Mouse (Mus musculus) cerebellum, postnatal 36 days (tissue): Measurements from ENCODE around the gene Slc25a21.

Experiments used
- DNase-seq, 2 experiments: peaks; one replicate each; pipeline ENCODE4 v3.0.0; 2021 to 2022; ENCODE audit warnings: mixed read lengths in 2 of 2

Gene Slc25a21

DNA sequence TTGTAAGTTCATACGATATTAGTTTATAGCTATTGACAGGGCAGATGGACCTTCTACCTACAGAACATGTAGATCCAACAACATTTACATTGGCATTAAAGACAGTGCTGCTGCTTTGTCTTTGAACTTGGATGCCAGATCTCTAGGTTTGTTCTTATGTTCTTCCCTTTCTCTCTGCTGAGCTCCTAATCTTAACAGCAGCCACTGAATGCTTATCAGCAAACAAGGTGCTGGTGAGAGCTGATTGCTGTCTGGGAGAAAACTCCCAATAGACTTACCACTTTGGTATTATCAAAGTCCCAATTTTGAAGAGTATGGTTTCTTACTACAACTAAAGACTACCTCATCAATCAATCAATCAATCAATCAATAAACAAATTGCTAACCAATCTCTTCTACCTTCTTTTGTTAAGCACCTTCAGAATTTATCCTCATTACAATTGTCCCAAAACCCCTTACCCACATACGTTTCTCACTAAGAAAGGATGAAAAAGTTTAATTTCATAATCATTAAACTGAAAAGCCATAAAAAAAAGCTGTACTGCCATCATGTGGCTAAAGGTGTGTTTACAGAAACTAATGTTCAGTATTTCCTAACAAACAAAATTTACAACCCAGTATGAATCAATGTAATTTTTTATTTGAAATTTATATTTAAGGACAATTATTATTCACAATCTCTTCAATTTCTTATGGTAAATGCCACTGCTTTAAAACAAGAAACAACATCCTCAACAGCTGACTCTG is 12.7 kb downstream of the Slc25a21 start:
- DNase-seq, result no peak

- no peak for DNase-seq
These were observed 17.6 kb downstream of the Slc25a21 start for GRCm38 (mm10) chr12:57179465-57180188.

DNA sequence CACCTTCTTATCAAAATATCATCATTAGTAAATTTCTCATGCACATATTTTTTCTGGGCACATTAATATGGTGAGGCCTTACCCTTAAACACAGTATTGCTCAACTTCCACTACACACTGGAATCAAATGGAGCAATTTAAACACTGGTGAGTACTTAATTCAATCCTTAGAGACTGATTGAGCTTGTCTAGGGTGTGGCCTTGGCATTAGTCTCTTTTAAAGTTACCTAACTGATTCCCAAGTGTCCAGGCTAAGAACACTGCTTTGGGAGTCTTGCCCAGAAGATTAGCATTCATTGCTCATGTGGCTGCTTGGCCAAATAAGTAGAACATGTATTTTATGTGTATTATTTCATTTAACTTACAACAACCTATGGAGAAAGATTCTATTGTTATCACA is 18.5 kb downstream of the Slc25a21 start:
- no peak for DNase-seq

DNA sequence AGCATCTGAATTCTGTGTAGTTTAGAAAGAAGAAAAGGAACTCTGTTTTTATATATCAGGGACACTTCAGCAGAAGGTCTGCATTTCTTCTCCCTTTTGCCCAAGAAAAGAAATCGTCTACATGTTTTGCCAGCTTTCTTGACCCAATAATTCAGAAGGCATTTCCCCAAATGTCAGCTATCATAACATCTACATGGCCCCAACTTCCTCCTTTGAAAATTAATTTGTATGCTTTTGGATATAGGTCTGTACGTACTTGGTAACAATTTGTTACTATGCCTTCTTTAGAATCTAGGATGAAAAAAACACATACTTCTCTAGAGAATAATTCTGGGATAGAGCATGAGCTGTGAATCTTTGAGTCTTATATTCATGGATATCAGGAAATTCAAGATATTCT is 34.0 kb downstream of the Slc25a21 start:
- DNase-seq, result no peak

- no peak for DNase-seq
These were observed 34.4 kb downstream of the Slc25a21 start for GRCm38 (mm10) chr12:57162840-57163239.

DNA sequence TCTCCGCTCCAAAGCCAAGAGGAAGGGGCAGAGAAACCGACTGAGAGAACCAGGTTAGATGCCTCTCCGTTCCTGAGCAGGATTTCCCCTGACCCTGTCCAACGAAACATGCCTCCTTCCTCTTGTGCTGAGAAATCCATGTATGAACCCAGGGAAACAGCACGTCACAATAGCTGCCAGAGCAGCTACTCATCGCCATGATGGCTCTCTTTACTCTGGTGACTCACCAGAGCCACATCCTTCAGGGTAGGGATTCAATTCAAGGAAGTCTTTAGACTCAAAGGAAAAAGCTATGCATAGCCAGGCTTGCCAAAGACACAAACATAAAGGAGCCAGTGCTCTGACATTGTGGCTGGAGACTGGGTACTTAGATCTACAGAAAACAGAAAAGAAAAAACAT is 37.4 kb downstream of the Slc25a21 start:
- DNase-seq, result no peak

- DNase-seq, result no peak
These were observed 39.0 kb downstream of the Slc25a21 start for GRCm38 (mm10) chr12:57158266-57158665.

- no peak for DNase-seq
These were observed 58.3 kb downstream of the Slc25a21 start for GRCm38 (mm10) chr12:57138937-57139336.

DNA sequence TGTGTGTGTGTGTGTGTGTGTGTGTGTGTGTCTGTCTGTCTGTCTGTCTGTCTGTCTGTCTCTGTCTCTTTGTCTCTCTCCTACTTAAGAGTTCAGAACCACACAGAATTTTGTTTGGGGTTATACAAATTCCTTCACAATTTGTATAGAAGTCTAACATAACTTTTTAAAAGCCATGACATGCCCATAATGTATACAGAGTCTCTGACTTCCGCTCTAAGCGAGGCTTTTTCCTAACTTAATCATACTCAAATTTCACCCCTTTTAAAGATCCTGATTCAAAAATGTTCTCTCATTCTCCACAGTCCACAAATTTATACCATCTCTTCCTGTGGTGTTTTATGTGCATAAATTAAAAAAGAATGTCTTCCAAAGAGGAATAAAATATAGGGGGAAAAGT is 59.5 kb downstream of the Slc25a21 start:
- no peak for DNase-seq

DNA sequence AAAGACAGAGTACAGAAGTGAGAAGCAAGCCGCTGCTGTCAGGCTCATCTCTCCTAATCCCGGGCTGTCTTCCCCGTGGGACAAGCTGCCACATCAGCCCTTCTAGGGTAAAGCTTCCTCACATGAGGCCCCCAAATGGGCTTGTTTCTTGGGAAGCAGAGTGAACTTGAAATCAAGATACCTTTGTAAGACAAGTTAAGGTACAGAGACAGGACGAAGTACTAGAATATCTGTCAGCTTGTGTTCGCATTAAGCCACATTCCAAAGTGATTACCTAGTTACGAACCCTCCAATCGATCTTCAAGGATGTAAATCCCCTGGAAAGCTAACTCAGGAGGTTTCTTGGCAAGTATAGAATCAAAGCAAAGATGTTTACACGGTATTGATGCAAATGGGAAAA is 78.7 kb downstream of the Slc25a21 start:
- no peak for DNase-seq

GRCm38 (mm10) chr12:57115516-57115915 is 81.8 kb downstream of the Slc25a21 start:
- DNase-seq, result no peak

- DNase-seq, result no peak
These were observed 87.9 kb downstream of the Slc25a21 start for GRCm38 (mm10) chr12:57109363-57109762.

GRCm38 (mm10) chr12:57102322-57102721 is 95.0 kb downstream of the Slc25a21 start:
- DNase-seq, result no peak

- DNase-seq, result no peak
These were observed 96.7 kb downstream of the Slc25a21 start for GRCm38 (mm10) chr12:57100549-57100948.

DNA sequence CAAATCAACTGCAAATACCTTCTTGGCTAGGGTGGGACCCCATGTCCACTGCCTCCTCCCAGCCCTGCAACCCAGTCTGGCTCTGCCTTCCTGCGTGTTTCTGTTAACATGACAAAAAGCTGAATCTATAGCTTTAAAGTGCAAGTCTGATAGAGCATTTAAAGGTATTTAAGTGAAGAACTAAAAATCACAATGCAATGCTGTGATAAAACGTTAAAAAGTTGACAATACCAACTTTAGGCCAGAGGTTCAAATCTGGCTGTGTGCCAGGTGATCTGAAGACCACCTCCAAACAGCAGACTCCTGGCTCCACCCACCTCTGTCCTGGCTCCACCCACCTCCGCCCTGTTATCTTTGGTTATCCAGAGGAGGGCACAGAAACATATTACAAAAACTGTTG is 98.2 kb downstream of the Slc25a21 start:
- no peak for DNase-seq

DNA sequence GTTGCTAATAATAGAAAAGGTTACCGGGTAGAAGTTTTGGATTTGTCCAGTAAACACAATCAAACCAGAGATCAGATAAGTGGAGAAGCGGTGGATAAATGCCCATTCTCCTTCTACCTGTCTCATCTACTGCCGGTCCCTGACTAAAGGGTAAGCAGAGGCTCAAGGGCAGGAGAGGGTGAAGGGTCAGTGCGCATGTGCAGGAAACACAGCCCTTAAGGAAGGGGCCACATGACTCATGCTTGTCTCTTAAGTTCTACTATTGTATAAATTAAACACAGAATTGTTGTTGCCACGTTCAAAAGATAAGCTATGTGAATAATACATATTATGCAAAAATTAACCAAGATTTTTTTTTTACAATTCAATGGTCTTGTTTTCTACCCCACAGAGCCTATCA is 98.9 kb downstream of the Slc25a21 start:
- DNase-seq, result no peak

GRCm38 (mm10) chr12:57093107-57093506 is 104.2 kb downstream of the Slc25a21 start:
- DNase-seq, result no peak

GRCm38 (mm10) chr12:57084519-57084918 is 112.8 kb downstream of the Slc25a21 start:
- DNase-seq, result no peak

- DNase-seq, result no peak
These were observed 113.7 kb downstream of the Slc25a21 start for GRCm38 (mm10) chr12:57083533-57083932.

- DNase-seq, result no peak
These were observed 120.7 kb downstream of the Slc25a21 start for GRCm38 (mm10) chr12:57076606-57077005.

GRCm38 (mm10) chr12:57072616-57073015 is 124.7 kb downstream of the Slc25a21 start:
- DNase-seq, result no peak

DNA sequence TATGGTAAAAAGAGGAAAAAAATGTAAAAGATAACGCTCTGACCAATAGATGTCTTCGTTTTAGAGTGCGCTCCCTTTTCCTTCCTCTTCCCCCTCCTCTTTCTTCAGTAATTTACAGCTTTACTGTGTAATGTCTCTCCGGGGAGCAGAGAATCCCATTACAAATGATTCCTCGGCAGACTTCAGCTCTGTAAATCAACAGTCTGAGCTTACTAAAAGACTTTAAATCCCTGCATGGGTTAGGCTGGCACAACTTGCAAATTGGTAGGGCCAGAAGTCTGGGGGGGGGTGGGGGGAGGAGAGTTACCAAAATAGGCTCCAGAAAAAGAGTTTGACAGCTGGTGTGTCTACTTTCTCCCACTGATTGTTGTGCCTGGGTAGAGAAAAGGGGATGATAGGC is 128.7 kb downstream of the Slc25a21 start:
- no peak for DNase-seq

- no peak for DNase-seq
These were observed 177.5 kb downstream of the Slc25a21 start for GRCm38 (mm10) chr12:57019737-57020136.

DNA sequence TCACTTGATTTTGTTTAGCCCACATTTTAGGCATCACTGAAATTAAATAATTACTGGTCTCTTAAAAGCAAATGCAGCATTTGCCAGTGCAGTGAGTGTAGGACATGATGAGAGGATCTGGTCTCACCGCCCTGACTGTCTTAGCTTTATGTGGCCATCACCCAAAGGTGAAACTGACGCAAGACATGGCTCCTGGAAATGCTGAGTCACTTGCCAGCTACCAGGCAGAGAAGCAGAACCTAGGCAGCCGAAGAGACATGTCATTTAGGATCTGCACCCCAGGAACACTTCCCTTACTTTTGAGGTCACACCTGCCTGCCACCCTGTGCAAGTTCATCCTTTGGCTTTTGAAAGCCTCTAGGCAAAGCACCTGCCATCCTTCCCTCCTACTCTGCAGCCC is 180.4 kb downstream of the Slc25a21 start:
- no peak for DNase-seq

DNA sequence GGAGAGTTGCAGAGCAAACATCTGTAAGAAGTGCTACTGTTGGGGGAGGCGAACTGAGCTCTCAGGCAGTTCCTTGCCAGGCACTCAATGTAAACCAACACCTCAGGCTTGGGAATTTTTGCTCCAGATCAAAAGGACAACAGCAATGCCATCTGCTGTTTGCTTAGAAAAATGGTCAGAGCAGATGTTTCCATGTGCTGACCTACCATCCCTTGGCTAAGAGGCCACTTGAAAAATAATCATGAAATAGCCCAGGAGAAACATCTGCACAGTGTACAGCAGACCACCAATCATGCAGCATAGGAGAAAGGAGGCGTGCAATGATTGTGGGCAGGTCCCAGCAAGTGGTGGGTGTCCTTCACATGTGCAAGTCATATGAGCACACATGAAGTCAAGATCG is 180.9 kb downstream of the Slc25a21 start:
- no peak for DNase-seq
